Mouse (Mus musculus) granulocyte monocyte progenitor cell, adult 5-6 weeks (primary cell): Measurements from ENCODE around the gene Evx1. TPM values are rescaled to one million over a fixed set of nuclear protein-coding genes. Genes with fewer than 3 reads are reported as not detected.
"Not testable (repeated sequence)": the region's sequence is repeated elsewhere in the genome, so short reads cannot be mapped to it uniquely, and the experiment has no call there.

Experiments used
- ATAC-seq: replicated peaks from 2 replicates; pipeline ENCODE4 v1.8.0; 2016; ENCODE audit warnings: mild to moderate bottlenecking, moderate TSS enrichment, inconsistent platforms; ENCODE audit not compliant: poor library complexity, severe bottlenecking
- total RNA-seq, 2 experiments: library from RNA; stranded (forward) in 1 of 2; stranded (reverse) in 1 of 2; fragments of 200-712, 200-1000 nt in 1 of 2; fragments of >200 nt in 1 of 2; fragmentation: Nextera tagmentation in 1 of 2; gene quantifications; 2 replicates each; pipeline ENCODE4 v1.2.3; 2014 to 2017

Evx1 gene
- total RNA-seq, 2 experiments from 2014 or later = not detected

DNA sequence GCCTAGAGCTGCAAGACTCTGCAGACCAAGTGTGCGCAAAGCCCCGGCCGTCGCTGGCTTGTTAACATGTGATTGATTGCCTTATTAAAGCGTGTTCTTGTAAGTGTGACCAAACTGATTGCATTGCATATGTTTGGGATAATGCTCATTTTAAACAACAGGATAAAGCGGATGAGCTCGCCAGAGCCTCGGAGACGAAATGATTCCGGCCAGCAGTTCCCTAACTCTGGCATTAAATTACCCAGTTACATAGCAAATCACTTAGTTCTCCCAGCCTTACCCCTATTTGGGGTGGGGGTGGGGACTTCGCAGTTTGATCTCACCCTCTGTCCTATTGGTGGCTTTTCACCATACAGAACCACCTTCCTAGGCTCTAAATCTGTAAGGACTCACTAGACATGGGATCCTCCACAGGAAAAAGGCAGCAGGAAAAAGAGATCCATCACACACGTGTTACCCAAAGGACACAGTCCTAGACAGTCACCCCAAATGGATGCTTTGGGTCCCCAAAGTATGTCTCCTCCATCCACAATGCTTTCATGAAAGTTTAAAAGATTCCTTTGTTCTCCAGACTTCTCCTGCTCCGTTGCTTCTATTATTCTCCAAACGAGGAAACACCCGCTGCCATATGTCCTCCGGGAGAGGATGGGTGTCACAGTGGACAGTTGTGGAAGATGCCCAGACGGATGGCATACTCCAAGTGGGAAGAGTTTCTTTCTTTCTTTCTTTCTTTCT lies 6.8 kb downstream of the Evx1 start:
- ATAC-seq = no peak

DNA sequence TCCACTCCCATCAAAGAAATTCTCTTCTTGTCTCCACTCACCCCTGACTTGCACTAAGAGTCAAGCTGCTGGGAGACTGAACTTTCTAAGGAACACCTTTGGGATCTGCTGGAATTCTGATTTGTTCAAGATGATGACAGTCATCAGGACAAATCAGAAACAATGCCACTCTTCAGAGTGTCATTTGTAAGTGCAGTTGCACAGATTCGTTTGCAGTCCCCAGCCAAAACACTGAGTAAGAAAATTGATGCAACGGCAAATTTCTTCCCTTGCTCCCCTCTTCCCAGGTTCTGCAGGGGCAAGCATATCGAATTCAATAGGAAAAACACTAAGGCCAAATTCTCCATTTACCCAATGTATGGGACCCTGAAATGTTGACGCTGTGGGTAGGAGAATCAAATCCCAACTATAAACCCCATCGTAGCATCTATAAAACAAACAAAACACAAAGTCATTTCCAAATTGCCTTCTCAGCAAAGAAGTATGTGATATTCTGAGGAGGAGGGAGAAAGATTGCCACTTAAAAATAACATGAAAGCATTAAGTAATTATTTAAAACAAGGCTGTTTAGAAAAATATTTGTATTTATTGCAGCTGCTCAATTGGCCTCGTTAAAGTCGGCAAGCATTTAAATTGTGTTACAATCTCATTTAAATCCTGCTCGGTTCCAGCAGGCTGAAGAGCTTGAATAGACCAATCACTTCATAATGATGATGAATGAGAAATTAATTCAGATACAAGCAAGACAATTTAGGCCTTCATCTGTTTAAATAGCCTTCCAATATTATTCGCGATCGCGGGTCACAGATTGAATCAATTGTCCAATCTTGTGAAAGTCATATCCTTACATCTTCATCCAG lies 7.9 kb downstream of the Evx1 start:
- no peak for ATAC-seq

DNA sequence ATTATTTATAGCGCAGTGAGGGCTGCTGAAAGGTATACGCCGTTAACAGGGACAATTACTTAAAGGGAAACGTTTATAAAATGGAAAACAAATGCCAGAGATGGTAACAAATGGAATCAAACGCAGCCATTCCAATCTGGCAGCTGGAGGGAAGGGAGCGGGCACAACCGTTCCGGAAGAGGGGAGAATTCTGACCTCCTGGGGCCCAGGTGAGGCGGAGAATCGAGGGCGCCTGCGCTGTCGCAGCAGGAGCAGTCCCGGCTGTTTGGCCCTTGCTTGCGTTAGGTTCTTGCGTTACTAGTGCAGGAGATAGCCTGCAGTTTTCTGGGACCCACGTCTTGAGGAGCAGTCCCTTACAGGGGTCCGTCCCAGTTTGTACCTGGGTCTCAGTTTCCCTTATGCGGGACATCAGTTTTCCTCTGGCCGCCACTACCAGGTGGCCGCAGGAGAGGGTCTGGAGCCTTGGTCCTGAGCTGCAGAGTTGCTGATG lies 8.6 kb downstream of the Evx1 start:
- no peak for ATAC-seq

DNA sequence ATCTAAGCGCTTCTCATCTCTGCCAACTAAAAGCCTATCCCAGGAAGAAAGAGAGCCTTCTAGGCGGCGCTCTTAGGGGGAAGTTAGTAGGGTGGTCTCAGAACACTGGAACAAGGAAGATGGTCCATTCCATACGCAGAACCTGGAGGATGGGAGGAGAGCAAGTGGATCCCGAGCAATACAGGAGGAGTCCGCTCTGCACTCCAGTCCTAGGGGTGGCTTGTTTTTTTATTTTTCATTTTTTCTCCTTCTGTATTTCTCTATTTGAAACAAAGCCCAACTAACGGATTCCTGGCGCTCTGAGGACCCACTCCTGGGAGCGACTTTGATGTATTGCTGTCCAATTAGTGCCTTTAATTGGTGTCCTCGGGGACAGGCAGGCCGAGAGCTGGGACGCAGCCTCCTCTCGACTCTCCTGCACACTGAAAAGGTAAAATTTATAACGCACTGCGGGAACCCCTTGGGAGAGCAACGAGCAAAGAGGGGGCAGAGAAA lies 9.5 kb downstream of the Evx1 start:
- ATAC-seq = no peak

DNA sequence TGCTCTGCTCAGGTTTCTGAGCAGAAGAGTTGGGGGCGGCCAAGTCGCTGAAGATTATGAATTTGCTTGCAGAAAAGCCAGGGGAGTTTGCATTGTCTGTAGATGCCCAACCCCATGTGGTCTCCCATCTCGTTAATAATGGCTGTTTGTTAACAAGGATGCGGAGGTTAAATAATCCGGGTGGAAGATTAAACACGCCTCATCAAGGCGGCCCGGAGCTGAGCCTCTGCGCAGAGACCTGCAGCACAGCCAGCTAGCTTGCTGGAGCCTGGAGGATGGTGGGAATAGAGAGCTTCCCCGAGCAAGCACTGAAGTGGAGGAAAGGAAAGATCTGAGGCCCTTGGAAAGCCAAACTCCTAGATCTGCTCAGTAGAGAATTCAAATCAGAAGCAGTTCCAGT lies 10.0 kb downstream of the Evx1 start:
- no peak for ATAC-seq

DNA sequence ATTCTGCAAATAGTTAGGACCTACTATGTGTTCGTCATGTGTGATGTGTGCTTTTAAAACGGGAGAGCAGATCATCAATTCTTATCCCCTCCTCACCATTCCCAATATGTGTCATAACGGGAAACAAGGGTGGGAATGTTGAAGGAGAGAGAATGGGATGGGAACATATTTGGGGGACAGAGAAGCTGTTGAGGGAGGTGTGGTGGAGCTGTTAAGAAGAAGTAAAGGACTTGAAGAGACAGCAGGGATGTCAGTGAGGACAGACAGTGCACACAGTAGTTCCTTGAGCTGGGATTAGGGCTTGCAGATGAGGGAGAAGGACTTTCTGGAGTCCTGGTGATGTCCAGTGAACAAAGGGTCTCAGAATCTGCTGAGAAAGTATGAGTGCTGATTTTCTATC lies 10.8 kb downstream of the Evx1 start:
- no peak for ATAC-seq

DNA sequence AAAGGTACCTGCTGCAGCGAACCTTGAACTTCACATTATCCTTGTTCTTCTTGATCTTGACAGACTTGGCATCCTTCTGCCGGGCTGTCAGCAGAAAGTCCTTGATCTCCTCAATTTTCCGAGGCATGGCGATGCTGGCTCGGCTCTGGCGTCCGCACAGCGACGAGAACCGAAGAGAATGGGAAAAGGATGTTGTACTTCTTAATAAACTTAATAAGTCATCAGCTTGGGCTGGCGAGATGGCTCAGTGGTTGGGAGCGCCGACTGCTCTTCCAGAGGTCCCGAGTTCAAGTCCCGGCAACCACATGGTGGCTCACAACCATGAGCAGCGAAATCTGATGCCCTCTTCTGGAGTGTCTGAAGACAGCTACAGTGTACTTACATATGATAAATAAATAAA lies 33.5 kb downstream of the Evx1 start:
- ATAC-seq = not testable (repeated sequence)

DNA sequence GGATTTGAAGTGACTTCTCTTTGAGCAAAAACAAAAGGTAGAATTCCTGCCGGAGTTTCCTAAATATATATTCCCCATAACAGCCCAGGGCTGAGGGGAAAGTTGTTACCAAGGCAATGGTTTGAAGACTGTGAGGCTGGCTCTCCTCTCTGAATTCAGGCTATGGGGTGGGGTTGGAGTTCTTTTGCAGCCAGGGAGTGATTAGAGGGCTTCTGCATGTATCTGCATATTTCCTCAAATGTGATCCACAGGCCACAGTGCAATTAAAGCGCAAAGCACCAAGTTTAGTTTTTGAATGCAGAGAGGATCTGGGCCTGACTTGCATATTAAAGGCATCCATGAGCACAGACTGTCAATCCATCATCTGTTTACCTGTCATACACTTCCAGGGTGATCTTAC lies 52.7 kb downstream of the Evx1 start:
- no peak for ATAC-seq

DNA sequence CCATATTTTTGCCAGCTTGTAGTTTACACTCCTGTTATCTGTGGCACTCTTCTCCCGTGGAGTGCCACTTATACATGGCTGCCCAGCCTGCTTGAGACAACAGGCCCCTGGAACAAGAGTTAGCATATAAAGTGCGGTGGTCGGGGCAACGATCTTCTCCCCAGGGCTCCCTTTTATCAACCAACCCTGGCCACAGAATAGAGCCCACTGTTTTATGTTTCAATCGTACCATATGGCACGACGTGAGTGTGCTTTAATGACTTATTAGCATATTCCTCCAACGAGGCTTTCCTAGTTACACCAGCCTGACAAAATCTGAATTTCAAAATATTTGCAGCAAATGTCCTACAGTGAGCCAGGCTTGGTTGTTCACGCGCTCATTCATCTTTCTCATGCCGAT lies 53.2 kb downstream of the Evx1 start:
- ATAC-seq = no peak

DNA sequence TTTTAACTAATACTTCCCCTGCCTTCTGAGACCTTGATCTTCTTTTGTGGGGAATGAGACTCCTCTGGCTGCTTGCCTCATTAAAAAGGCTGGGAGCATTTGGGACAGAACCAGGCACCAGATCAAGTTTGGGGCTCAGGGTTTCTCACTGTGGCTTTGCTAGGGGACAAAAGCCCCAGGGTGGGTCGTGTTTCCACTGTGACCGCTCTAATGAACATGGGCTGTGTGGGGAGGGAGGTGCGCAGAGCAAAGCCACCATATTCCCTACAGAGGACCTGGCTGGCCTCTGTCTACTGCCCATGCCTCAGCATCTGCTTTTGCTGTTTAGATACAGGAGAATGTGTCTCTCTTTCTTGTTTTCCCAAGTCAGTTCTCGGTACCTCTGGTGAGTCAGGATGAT lies 53.8 kb downstream of the Evx1 start:
- ATAC-seq = no peak

Other genes starting within 250 kb of the Evx1 start
- 0.43 TPM in 1 of 2 replicates, not detected in the other for gene Hoxa1, start 155.2 kb upstream of the Evx1 start, total RNA-seq (2014; fragmentation: Nextera tagmentation)
- 0.46 TPM in 1 of 2 replicates, not detected in the other for gene Hoxa1, start 155.2 kb upstream of the Evx1 start, total RNA-seq (2017)
- gene Hoxa2, start 148.7 kb upstream of the Evx1 start, total RNA-seq (2014; fragmentation: Nextera tagmentation) = 0.53 TPM in 1 of 2 replicates, not detected in the other
- gene Hoxa2, start 148.7 kb upstream of the Evx1 start, total RNA-seq (2017) = not detected in 2 replicates
- gene 5730596B20Rik, start 136.0 kb upstream of the Evx1 start, total RNA-seq (2014; fragmentation: Nextera tagmentation) = not detected in 2 replicates
- gene 5730596B20Rik, start 136.0 kb upstream of the Evx1 start, total RNA-seq (2017) = not detected in 2 replicates
- 0.15 and 1.5 TPM in 2 replicates for gene Hoxa4, start 121.7 kb upstream of the Evx1 start, total RNA-seq (2014; fragmentation: Nextera tagmentation)
- gene Hoxa4, start 121.7 kb upstream of the Evx1 start, total RNA-seq (2017) = 0.17 and 0.41 TPM in 2 replicates
- gene Hoxa5, start 108.9 kb upstream of the Evx1 start, total RNA-seq (2014; fragmentation: Nextera tagmentation) = 2.3 and 2.8 TPM in 2 replicates
- 0.36 and 0.43 TPM in 2 replicates for gene Hoxa5, start 108.9 kb upstream of the Evx1 start, total RNA-seq (2017)
- 1.3 TPM in 1 of 2 replicates, not detected in the other for gene Hoxa6, start 104.8 kb upstream of the Evx1 start, total RNA-seq (2014; fragmentation: Nextera tagmentation)
- 0.41 TPM in 1 of 2 replicates, not detected in the other for gene Hoxa6, start 104.8 kb upstream of the Evx1 start, total RNA-seq (2017)
- gene Hoxa3, start 100.2 kb upstream of the Evx1 start, total RNA-seq (2014; fragmentation: Nextera tagmentation) = 1.7 and 3.1 TPM in 2 replicates
- 0.34 TPM in 1 of 2 replicates, not detected in the other for gene Hoxa3, start 100.2 kb upstream of the Evx1 start, total RNA-seq (2017)
- not detected in 2 replicates for gene Gm28308, start 100.2 kb upstream of the Evx1 start, total RNA-seq (2014; fragmentation: Nextera tagmentation)
- gene Gm28308, start 100.2 kb upstream of the Evx1 start, total RNA-seq (2017) = not detected in 2 replicates
- 18.3 and 20.5 TPM in 2 replicates for gene Hoxa7, start 91.6 kb upstream of the Evx1 start, total RNA-seq (2014; fragmentation: Nextera tagmentation)
- 6.4 and 10.8 TPM in 2 replicates for gene Hoxa7, start 91.6 kb upstream of the Evx1 start, total RNA-seq (2017)
- gene Hoxa9, start 82.4 kb upstream of the Evx1 start, total RNA-seq (2014; fragmentation: Nextera tagmentation) = 8.9 and 14.7 TPM in 2 replicates
- 16.8 and 24.4 TPM in 2 replicates for gene Hoxa9, start 82.4 kb upstream of the Evx1 start, total RNA-seq (2017)
- 0.47 TPM in 1 of 2 replicates, not detected in the other for gene Hoxa10, start 72.6 kb upstream of the Evx1 start, total RNA-seq (2014; fragmentation: Nextera tagmentation)
- gene Hoxa10, start 72.6 kb upstream of the Evx1 start, total RNA-seq (2017) = 0.57 TPM in 1 of 2 replicates, not detected in the other
- gene Hoxa11, start 67.7 kb upstream of the Evx1 start, total RNA-seq (2014; fragmentation: Nextera tagmentation) = not detected in 2 replicates
- not detected in 2 replicates for gene Hoxa11, start 67.7 kb upstream of the Evx1 start, total RNA-seq (2017)
- gene Hoxa13, start 52.6 kb upstream of the Evx1 start, total RNA-seq (2014; fragmentation: Nextera tagmentation) = not detected in 2 replicates
- gene Hoxa13, start 52.6 kb upstream of the Evx1 start, total RNA-seq (2017) = not detected in 2 replicates